Mouse (Mus musculus): ENCODE data around the gene Art2b.
"Not testable (repeated sequence)": the region's sequence is repeated elsewhere in the genome, so short reads cannot be mapped to it uniquely, and the experiment has no call there.

Gene Art2b

DNA sequence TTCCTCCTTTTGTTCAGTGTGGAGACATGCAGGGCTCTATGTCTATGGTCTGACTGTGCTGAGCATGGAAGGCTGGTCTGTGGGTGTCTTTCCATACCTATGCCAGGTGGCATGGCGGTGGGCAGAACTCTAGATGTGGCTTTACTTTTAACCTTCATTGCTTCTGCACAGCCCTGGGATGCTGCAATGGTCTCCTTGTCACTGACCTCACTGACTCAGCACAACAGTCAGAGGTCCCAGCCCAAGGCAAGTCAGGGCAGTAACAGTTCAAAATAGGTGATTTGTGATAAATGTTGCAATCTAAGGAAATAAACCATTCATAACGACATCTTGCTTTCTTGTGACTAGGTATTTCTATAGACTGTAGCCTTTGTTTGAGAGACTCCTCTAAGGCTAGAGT, 21.3 kb downstream of the Art2b start:
- in situ Hi-C loops (cut with MboI, MseI) = no loop called here

DNA sequence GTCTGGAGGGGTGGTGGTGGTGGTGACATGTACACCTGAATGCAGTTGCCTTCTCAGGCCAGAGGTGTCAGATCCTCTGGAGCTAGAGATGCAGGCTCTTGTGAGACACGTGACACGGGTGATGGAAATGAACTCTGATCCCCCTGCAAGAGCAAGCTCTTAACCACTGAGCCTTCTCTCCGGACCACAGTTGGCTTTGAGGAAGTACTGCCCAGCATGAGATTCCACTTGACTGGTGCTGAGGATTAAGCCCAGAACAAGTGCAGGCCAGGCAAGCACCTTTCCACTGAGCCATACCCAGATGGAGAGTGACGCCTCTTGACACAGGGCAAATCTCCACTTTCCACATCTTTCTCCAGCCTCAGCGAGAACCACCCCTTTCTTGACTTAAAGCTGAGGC, 26.0 kb downstream of the Art2b start:
- in situ Hi-C loops (cut with MboI, MseI) = not testable (repeated sequence)

GRCm38 (mm10) chr7:101557391-101557790, 28.0 kb downstream of the Art2b start:
- in situ Hi-C loops (cut with MboI, MseI) = no loop called here

DNA sequence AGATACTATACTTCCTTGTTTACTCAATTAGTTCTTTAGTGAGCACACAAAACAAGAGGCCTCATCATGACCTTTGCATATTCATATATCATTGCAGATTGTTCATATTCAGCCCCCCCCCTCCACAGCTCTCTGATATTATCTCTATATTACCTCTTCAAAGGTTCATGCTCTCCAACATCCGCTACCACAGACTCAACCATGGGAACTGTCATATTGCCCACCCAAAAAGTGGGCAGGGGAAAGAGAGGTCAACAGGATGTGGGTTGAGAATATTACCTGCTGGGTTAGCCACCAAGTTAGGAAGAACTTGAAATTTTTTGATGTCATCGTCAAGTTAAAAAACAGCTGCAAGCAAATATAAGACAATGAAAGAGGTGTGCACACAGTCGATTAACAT, 29.9 kb downstream of the Art2b start:
- in situ Hi-C loops (cut with MboI, MseI) = not testable (repeated sequence)

GRCm38 (mm10) chr7:101551530-101551929, 33.9 kb downstream of the Art2b start:
- in situ Hi-C loops (cut with MboI, MseI) = no loop called here

GRCm38 (mm10) chr7:101550686-101551485, 34.5 kb downstream of the Art2b start:
- in situ Hi-C loops (cut with MboI, MseI) = no loop called here

DNA sequence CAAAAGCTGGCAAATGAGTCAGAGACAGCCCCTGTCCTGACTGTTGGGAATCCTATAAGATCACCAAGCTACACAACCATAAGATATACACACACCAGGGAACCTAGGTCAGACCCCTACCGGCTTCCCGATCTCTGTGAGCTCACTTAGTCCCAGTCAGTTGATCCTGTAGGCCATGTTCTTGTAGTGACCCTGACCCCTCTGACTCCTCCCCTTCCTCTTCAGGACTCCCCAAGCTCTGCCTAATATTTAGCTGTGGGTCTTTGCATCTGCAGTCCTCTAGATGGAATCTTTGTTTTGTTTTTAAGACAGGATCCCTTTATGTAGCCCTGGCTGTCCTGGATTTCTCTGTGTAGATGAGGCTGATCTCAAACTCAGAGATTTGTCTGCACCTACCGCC, 36.1 kb downstream of the Art2b start:
- in situ Hi-C loops (cut with MboI, MseI) = no loop called here

DNA sequence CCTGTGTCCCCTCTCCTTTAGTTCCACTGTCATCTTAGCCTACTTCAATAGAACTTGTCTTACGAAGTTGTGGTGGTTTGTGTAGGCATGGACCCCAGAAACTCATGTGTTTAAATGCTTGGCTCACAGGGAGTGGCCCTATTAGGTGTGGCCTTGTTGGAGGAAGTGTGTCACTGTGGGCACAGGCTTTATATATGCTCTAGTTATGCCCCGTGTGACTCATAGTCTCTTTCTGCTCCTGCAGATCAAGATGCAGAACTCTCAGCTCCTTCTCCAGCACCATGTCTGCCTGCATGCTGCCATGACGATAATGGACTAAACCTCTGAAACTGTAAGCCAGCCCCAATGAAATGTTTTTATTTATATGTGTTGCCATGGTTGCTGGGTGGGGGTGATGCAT, 37.7 kb downstream of the Art2b start:
- in situ Hi-C loops (cut with MboI, MseI) = no loop called here

- in situ Hi-C loops (cut with MboI, MseI) = loop anchor here (5.0 kb wide), 1 partner anchor 81 kb away; no protein-coding TSS in a partner anchor
Measured at GRCm38 (mm10) chr7:101541734-101542133, 43.7 kb downstream of the Art2b start.

- in situ Hi-C loops (cut with MboI, MseI) = loop anchor here (5.0 kb wide), 1 partner anchor 81 kb away; no protein-coding TSS in a partner anchor
Measured at GRCm38 (mm10) chr7:101541132-101541531, 44.3 kb downstream of the Art2b start.

DNA sequence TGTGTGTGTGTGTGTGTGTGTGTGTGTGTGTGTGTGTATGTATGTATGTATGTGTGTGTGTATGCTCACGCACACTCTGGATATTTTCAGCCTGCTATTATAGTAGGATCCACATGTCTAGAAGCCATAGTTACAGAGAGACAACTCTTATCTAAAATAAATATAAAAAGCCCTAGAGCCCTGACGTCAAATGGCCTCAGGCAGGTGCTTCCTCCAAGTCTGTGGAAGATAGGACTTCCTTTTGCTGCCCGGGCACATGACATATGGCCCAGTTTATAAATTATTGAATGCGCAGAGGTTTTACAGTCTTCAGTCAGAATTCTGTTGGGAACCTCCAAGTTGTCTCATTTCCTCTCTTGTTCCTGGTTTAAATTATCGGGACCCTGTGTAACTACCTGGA, 44.7 kb downstream of the Art2b start:
- in situ Hi-C loops (cut with MboI, MseI) = loop anchor here (5.0 kb wide), 1 partner anchor 82 kb away; no protein-coding TSS in a partner anchor

GRCm38 (mm10) chr7:101539774-101540173, 45.6 kb downstream of the Art2b start:
- in situ Hi-C loops (cut with MboI, MseI) = loop anchor here (5.0 kb wide), 1 partner anchor 83 kb away; no protein-coding TSS in a partner anchor

DNA sequence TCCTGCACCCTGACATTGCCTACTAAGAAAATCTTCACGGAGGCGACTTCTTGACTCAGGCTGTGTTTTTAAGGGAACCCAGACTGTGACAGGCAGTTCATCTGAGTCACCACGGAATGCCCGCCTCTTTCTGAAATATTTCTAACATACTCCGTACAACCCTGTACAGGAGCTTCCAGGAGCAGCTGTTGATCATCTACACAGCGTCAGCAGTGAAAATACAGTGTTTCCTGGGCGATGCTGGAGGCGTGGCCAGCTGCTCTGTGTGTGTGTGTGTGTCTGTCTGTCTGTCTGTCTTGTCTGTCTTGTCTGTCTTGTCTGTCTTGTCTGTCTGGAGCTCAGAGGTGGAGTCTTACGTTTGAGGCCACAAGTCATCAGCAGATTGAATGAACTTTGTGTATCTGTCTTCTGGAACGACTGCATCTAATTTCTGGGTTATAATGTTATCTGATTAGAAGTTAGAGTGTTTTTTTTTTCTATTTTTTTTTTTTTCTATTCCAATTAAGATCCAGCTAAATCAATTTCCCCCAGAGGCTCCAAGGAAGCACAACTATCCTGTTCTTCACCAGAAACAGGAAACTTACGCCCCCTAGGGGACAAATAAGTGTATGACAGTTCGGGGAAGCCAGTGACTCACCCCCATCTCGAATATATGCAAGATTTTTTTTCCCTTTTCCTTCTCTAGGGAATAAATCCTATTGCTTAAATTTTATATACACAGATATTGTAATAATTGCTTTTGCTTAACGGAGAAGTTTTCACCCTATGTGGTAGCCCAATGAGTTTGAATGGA, 47.1 kb downstream of the Art2b start:
- in situ Hi-C loops (cut with MboI, MseI) = no loop called here

DNA sequence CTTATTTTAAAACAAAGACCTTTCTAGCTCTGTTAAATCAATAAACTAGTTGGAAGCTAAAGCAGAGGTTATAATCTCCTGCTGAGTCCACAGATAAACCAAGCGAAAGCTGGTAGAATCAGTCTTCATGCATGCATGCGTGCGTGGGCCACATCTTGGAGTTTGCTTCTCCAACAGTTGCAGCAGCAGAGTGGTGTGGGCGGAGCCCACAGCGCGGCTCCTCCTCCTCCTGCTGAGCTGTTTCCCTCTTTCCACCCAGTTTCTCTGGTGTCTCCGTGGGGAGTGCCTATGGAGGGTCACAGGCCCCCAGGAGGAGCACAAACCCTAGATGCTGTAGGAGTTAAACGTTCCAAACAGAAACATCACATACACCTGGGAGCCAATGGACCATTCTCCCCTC, 47.9 kb downstream of the Art2b start:
- in situ Hi-C loops (cut with MboI, MseI) = no loop called here

DNA sequence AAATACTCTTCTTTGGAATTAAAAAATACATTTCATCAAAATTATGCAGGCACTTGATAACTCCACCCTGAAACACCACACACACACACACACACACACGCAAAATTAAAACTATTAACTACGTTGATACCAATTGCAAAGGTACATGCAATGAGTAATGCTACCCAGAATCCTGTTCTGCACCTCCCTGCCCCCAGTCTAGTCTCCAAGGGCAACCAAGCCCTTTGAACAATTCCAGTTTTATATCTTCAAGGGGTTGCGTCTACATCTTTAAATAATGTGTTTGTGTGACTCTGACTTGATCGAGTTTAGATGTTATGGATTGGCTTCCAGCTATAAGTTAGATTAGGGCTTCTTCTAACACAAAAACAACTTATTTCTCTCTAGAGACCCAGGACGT, 49.9 kb downstream of the Art2b start:
- in situ Hi-C loops (cut with MboI, MseI) = no loop called here

GRCm38 (mm10) chr7:101535102-101535501, 50.3 kb downstream of the Art2b start:
- in situ Hi-C loops (cut with MboI, MseI) = no loop called here

- in situ Hi-C loops (cut with MboI, MseI) = no loop called here
Measured at GRCm38 (mm10) chr7:101534428-101534827, 51.0 kb downstream of the Art2b start.
